ENCODE assay signal across 7 mouse cellular contexts in genomic region chr7:141315974-141316373, GRCm38 (mm10). TPM values are rescaled to one million over a fixed set of nuclear protein-coding genes. Genes with fewer than 3 reads are reported as not detected.
A peak's percentile ranks its signal among the peaks of the same experiment; 100 is the strongest.
DNase-seq lines count a peak whose midpoint lies in the region; ATAC-seq and TF ChIP-seq lines count a peak whose summit lies in the region.

No protein-coding gene starts in this region.

- DNase-seq in kidney, adult 18-20 months, result peak; percentile 81
- peak; percentile 70 for DNase-seq in brain, adult 2 months (ENCODE audit: low read depth, low spot score)
- DNase-seq in left cerebral cortex, postnatal 25 days (ENCODE audit: low spot score in 2 of 2), result peak; percentile 31 to 58
- no peak for DNase-seq in gastrocnemius, postnatal 36 days

- 68% methylated on average over 5 of the region's 5 CpGs for WGBS in kidney, embryonic 15.5 days
- 63% methylated on average over 5 of the region's 5 CpGs for WGBS in small intestine, adult 2 months

- no peak overlapping the region for H3K4me3 ChIP-seq in kidney, embryonic 15.5 days (replicated peaks)
- no peak overlapping the region for H3K4me3 ChIP-seq in ES-Bruce4 (ENCODE audit: low read depth, low read length)
- H3K4me3 ChIP-seq in small intestine, adult 2 months (ENCODE audit: low read depth, low read length), result no peak overlapping the region

- no peak; the same call in 1 of the 2 replicates for ATAC-seq in kidney, embryonic 15.5 days (replicated peaks; ENCODE audit: low FRiP score)

- no peak for TF ChIP-seq POLR2A in ES-Bruce4 (IDR thresholded peaks at IDR 0.05; ENCODE audit: insufficient read depth, low read length)
- TF ChIP-seq POLR2A in small intestine, adult 2 months (IDR thresholded peaks at IDR 0.05; ENCODE audit: low read depth, low read length), result no peak

- peaks cover 99% of the 10 kb centered on the region for H3K36me3 ChIP-seq in kidney, embryonic 15.5 days
- H3K36me3 ChIP-seq in ES-Bruce4 (ENCODE audit: control insufficient read depth, insufficient read depth, low read length, poor library complexity, severe bottlenecking), result peaks cover 52% of the 10 kb centered on the region
- peaks cover 52% of the 10 kb centered on the region for H3K36me3 ChIP-seq in small intestine, adult 2 months (ENCODE audit: control insufficient read depth, insufficient read depth, low read length)

- H3K4me1 ChIP-seq in kidney, embryonic 15.5 days, result no peaks in the 10 kb centered on the region
- H3K4me1 ChIP-seq in ES-Bruce4 (ENCODE audit: control insufficient read depth, insufficient read depth, low read length), result no peaks in the 10 kb centered on the region
- no peaks in the 10 kb centered on the region; the same call in 1 of the 2 replicates for H3K4me1 ChIP-seq in small intestine, adult 2 months (ENCODE audit: control insufficient read depth, insufficient read depth, insufficient read length, low read length)

- H3K27ac ChIP-seq in kidney, embryonic 15.5 days, result no peak overlapping the region
- H3K27ac ChIP-seq in ES-Bruce4 (ENCODE audit: insufficient read depth, low read length), result no peak overlapping the region
- H3K27ac ChIP-seq in small intestine, adult 2 months (ENCODE audit: insufficient read depth, low read depth, low read length), result no peak overlapping the region; the same call in 1 of the 2 replicates

- peak; percentile 64 for TF ChIP-seq CTCF in ES-Bruce4 (IDR thresholded peaks at IDR 0.05; ENCODE audit: low read depth, low read length)
- peak; percentile 62; the same call in 1 of the 2 replicates for TF ChIP-seq CTCF in small intestine, adult 2 months (IDR thresholded peaks at IDR 0.05; ENCODE audit: extremely low read depth, insufficient read length, insufficient replicate concordance, low read depth, low read length)

- intact Hi-C loops in left cerebral cortex, postnatal 25 days (cut with DNase I), result no loop called here
- intact Hi-C loops in gastrocnemius, postnatal 36 days (cut with DNase I), result no loop called here

- no peaks in the 10 kb centered on the region for H3K27me3 ChIP-seq in kidney, embryonic 15.5 days
- H3K27me3 ChIP-seq in ES-Bruce4 (ENCODE audit: control insufficient read depth, insufficient read depth, low read length, poor library complexity, severe bottlenecking), result no peaks in the 10 kb centered on the region
- H3K27me3 ChIP-seq in small intestine, adult 2 months (ENCODE audit: control insufficient read depth, insufficient read depth, low read length), result no peaks in the 10 kb centered on the region

- H3K9ac ChIP-seq in kidney, embryonic 15.5 days, result no peak overlapping the region
- no peak overlapping the region for H3K9ac ChIP-seq in ES-Bruce4 (ENCODE audit: low read depth, poor library complexity, severe bottlenecking)

- no peaks in the 10 kb centered on the region for H3K9me3 ChIP-seq in kidney, embryonic 15.5 days (replicated peaks)
- H3K9me3 ChIP-seq in ES-Bruce4 (replicated peaks; ENCODE audit: control insufficient read depth, insufficient read depth, low read length, poor library complexity, severe bottlenecking), result no peaks in the 10 kb centered on the region

- H3K4me2 ChIP-seq in kidney, embryonic 15.5 days, result no peak overlapping the region

- TF ChIP-seq EP300 in ES-Bruce4 (IDR thresholded peaks at IDR 0.05; ENCODE audit: insufficient read depth, low read depth, low read length), result no peak

RNA-seq across cellular contexts. Expression of gene Deaf1, which starts 11.5 kb away (rescaled TPM):
- polyA plus RNA-seq in kidney, embryonic 15.5 days (2015; fragmentation: Nextera tagmentation; extraction: Ambion mirVana), result 68.2 and 81.1 TPM in 2 replicates
- 79.2 and 79.4 TPM in 2 replicates for polyA plus RNA-seq in ES-Bruce4 (2011; ENCODE audit: insufficient read depth, insufficient read length, low read depth, missing spikeins)
- total RNA-seq in left cerebral cortex, postnatal 25 days (2021), result 10 to 100 TPM; 71.8 to 76.6 TPM
- polyA plus RNA-seq in small intestine, adult 2 months (2012; rRNA removed), result 14.7 and 26.0 TPM in 2 replicates
- total RNA-seq in gastrocnemius, postnatal 36 days (2021), result 10 to 100 TPM; 13.9 to 14.8 TPM

RNA-seq across cellular contexts. Expression of gene Tmem80, which starts 11.6 kb away (rescaled TPM):
- 52.8 and 54.4 TPM in 2 replicates for polyA plus RNA-seq in kidney, embryonic 15.5 days (2015; fragmentation: Nextera tagmentation; extraction: Ambion mirVana)
- polyA plus RNA-seq in ES-Bruce4 (2011; ENCODE audit: insufficient read depth, insufficient read length, low read depth, missing spikeins), result 7.0 and 8.2 TPM in 2 replicates
- 10 to 100 TPM; 33.4 to 34.6 TPM for total RNA-seq in left cerebral cortex, postnatal 25 days (2021)
- 11.1 and 23.7 TPM in 2 replicates for polyA plus RNA-seq in small intestine, adult 2 months (2012; rRNA removed)
- 10 to 100 TPM; 10.2 to 10.6 TPM for total RNA-seq in gastrocnemius, postnatal 36 days (2021)

RNA-seq across cellular contexts. Expression of gene Eps8l2, which starts 22.7 kb away (rescaled TPM):
- 33.1 and 39.6 TPM in 2 replicates for polyA plus RNA-seq in kidney, embryonic 15.5 days (2015; fragmentation: Nextera tagmentation; extraction: Ambion mirVana)
- 39.8 and 46.0 TPM in 2 replicates for polyA plus RNA-seq in ES-Bruce4 (2011; ENCODE audit: insufficient read depth, insufficient read length, low read depth, missing spikeins)
- 1 to 10 TPM; 3.0 to 3.3 TPM for total RNA-seq in left cerebral cortex, postnatal 25 days (2021)
- polyA plus RNA-seq in small intestine, adult 2 months (2012; rRNA removed), result 279 and 528 TPM in 2 replicates
- total RNA-seq in gastrocnemius, postnatal 36 days (2021), result 1 to 10 TPM; 2.1 to 2.5 TPM

RNA-seq across cellular contexts. Expression of gene Drd4, which starts 24.2 kb away (rescaled TPM):
- 1.4 and 1.8 TPM in 2 replicates for polyA plus RNA-seq in kidney, embryonic 15.5 days (2015; fragmentation: Nextera tagmentation; extraction: Ambion mirVana)
- polyA plus RNA-seq in ES-Bruce4 (2011; ENCODE audit: insufficient read depth, insufficient read length, low read depth, missing spikeins), result 0.21 and 0.65 TPM in 2 replicates
- under 1 TPM; 0.41 to 0.66 TPM for total RNA-seq in left cerebral cortex, postnatal 25 days (2021)
- 0.04 and 0.30 TPM in 2 replicates for polyA plus RNA-seq in small intestine, adult 2 months (2012; rRNA removed)
- not detected for total RNA-seq in gastrocnemius, postnatal 36 days (2021)

RNA-seq across cellular contexts. Expression of gene Sct, which starts 37.0 kb away (rescaled TPM):
- polyA plus RNA-seq in kidney, embryonic 15.5 days (2015; fragmentation: Nextera tagmentation; extraction: Ambion mirVana), result 41.1 and 43.5 TPM in 2 replicates
- 7.4 and 8.5 TPM in 2 replicates for polyA plus RNA-seq in ES-Bruce4 (2011; ENCODE audit: insufficient read depth, insufficient read length, low read depth, missing spikeins)
- total RNA-seq in left cerebral cortex, postnatal 25 days (2021), result not detected
- polyA plus RNA-seq in small intestine, adult 2 months (2012; rRNA removed), result 337 and 777 TPM in 2 replicates
- not detected for total RNA-seq in gastrocnemius, postnatal 36 days (2021)

Comparison
In these comparisons a context has a peak if more than half of its experiments do, and no peak if none do; other contexts are left out.
1. DNase-seq: peak in kidney, adult 18-20 months (single experiment), brain, adult 2 months (single experiment) and left cerebral cortex, postnatal 25 days (2 of 2); none in gastrocnemius, postnatal 36 days (0 of 2).